Mouse (Mus musculus): ENCODE measurements around the gene Gm10645. TPM values are rescaled to one million over a fixed set of nuclear protein-coding genes. Genes with fewer than 3 reads are reported as not detected.

The Gm10645 gene
- polyA plus RNA-seq, 1 experiment from 2014 or later, result 1.0 TPM

DNA sequence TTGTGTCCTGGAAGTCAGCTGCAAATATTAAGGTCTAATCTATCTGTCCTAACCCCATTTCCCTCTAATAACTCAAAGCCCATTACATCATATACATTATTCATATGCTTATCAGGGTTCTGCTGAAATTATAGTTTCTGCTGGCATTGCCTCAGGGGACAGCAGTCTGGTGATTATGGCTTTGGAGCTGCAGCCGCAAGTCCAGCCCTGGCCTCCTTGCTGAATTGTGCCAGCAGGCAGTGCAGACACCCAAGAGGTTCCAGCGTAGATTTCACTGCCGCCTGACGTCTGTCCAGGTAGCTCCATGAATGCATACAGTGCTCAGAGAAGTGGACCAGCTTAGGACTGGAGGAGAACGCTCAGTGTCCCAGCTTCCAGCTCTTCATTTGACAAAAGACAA, 16.8 kb upstream of the Gm10645 start:
- 46% methylated on average over 5 of the region's 5 CpGs for WGBS
- DNase-seq (ENCODE audit: low spot score), result no peak
- no peaks in the 10 kb centered on the region for H3K27me3 ChIP-seq (replicated peaks; ENCODE audit: insufficient read depth, low read length)
- no peaks in the 10 kb centered on the region for H3K36me3 ChIP-seq (ENCODE audit: insufficient read depth, low read length)
- H3K4me3 ChIP-seq (ENCODE audit: low read depth, low read length), result no peak overlapping the region
- H3K4me1 ChIP-seq (ENCODE audit: insufficient read depth, low read depth, low read length), result peaks cover 11% of the 10 kb centered on the region
- no peaks in the 10 kb centered on the region for H3K9me3 ChIP-seq (ENCODE audit: low read length)
- H3K27ac ChIP-seq (ENCODE audit: low read length), result 0 out of 2 replicates have a peak overlapping the region, but pooled peaks have one; percentile 14
- no peak for TF ChIP-seq EP300 (IDR thresholded peaks at IDR 0.05)
- no peak overlapping the region for H3K9ac ChIP-seq (replicated peaks; ENCODE audit: low read depth)
- ATAC-seq, result no peak
- H3K4me2 ChIP-seq (replicated peaks; ENCODE audit: low read depth, low read length), result no peak overlapping the region

DNA sequence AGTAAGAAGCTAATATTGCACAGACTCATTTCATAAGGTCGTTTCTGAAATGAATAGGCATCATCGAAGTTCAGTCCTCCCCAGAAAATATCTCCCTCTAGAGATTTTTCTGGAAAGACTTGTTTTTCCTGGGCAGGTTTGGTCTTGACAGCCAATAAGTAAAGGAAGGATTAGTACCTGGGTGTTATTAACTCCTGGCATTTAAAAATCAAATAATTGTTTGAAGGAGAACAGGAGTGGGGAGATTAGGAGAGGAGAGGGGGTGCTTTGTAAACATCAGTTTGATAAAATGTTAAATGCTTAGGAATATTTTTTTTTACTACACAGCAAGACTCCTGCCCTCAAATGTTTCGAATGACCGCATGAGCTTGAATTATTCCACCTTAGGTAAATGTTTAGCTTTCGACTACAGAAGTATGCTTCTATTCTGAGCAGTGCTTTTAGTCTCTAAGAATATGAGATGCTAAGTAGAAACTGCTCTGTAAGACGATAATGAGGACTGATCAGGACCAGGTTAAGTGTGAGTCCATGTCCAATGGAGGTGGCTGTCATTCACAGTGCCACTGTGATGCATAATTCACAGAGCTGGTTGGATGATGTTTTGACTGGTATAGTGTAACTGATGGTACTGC, 16.0 kb upstream of the Gm10645 start:
- peak; percentile 22; the same call in 1 of the 2 replicates for ATAC-seq
- DNase-seq (ENCODE audit: low spot score), result peak; percentile 50
- Histone ChIP-seq H3K4me3 (ENCODE audit: low read depth, low read length) (no peak overlapping the region), H3K27me3 (replicated peaks; ENCODE audit: insufficient read depth, low read length) (no peaks in the 10 kb centered on the region), H3K4me1 (ENCODE audit: insufficient read depth, low read depth, low read length) (peaks cover 11% of the 10 kb centered on the region), H3K9ac (replicated peaks; ENCODE audit: low read depth) (no peak overlapping the region), H3K36me3 (ENCODE audit: insufficient read depth, low read length) (no peaks in the 10 kb centered on the region), H3K9me3 (ENCODE audit: low read length) (no peaks in the 10 kb centered on the region), H3K4me2 (replicated peaks; ENCODE audit: low read depth, low read length) (no peak overlapping the region), H3K27ac (ENCODE audit: low read length) (peak overlapping the region; percentile 14; the same call in 1 of the 2 replicates)
- WGBS, result 53% methylated on average over 6 of the region's 6 CpGs
- TF ChIP-seq CTCF (IDR thresholded peaks at IDR 0.05) (no peak), EP300 (IDR thresholded peaks at IDR 0.05) (no peak; the same call in 1 of the 2 replicates)

DNA sequence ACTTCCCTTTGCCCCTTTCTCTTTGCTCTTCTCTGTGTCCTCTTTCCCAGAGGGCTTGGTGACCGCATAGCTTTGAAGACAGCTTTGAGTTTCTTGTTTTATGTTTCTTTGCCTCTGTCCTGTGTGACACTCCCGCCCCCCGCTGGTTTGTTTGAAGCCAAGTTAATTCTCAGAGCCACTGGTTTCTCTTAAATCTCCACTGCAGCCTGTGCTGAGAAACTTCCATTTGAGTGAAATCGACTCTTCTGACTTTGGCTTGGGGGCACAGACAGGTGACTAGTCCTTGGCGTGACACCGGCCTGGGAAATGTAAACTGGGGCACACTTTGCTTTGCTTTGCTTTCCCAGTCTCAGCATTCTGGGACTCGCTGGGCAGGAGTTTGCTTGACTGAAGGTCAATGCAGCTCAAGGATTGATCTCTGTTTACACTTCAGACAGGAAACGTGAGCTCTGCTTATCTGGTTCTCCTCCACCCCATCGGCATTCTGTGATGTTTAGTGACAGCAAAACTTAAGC, 12.3 kb upstream of the Gm10645 start:
- TF ChIP-seq CTCF (IDR thresholded peaks at IDR 0.05), result peak; percentile 56
- TF ChIP-seq EP300 (IDR thresholded peaks at IDR 0.05), result no peak
- Histone ChIP-seq H3K27ac (ENCODE audit: low read length) (no peak overlapping the region), H3K4me3 (ENCODE audit: low read depth, low read length) (no peak overlapping the region), H3K9ac (replicated peaks; ENCODE audit: low read depth) (no peak overlapping the region), H3K4me2 (replicated peaks; ENCODE audit: low read depth, low read length) (no peak overlapping the region; the same call in 1 of the 2 replicates), H3K9me3 (ENCODE audit: low read length) (no peaks in the 10 kb centered on the region), H3K27me3 (replicated peaks; ENCODE audit: insufficient read depth, low read length) (no peaks in the 10 kb centered on the region), H3K4me1 (ENCODE audit: insufficient read depth, low read depth, low read length) (peaks cover 5% of the 10 kb centered on the region), H3K36me3 (ENCODE audit: insufficient read depth, low read length) (no peaks in the 10 kb centered on the region)
- ATAC-seq (peak; percentile 57), DNase-seq (ENCODE audit: low spot score) (peak; percentile 50)
- WGBS, result 8% methylated on average over 9 of the region's 9 CpGs

DNA sequence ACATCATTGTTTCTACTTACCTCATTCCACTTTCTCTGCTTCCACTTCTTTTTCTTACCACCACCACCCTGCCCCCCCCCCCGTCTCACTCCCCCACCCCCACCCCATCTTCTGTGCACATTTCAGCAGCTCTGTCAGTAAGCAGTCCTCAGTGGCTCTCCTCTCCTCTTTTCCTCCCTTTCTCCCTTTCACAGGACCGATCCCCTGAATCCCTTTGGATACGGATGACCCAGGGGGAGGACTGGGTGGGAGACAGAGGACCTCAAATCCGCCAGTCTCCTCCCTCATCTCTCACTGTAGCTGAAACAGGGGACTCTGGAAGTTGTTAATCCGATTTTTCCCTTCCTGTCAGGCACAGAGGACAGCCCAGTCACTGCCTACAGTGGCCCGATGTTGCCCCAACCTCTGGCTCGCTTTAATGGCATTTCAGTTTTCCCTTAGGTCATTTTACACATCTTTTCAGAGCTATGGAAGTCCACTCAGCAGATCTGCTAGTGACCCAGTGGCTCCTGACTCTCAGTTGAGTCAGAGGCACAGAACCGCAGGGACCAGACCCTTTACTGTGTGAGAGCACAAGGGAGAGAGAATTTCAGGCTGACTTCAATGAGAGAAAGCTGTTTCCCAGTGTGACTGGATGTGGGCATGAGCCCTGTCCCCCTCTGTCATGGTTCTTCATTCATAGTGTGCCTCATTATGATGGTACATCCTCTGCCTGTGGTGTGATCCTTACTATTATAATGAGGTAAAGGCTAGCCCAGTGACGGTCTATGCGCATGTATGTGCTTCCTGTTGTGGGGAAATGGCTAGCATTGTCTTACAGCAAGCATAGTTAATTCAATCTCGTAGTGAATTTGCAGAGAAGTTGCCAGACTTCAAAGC, 11.6 kb upstream of the Gm10645 start:
- WGBS, result 37% methylated on average over 8 of the region's 11 CpGs
- H3K4me3 ChIP-seq (ENCODE audit: low read depth, low read length), result no peak overlapping the region
- H3K27me3 ChIP-seq (replicated peaks; ENCODE audit: insufficient read depth, low read length), result no peaks in the 10 kb centered on the region
- ATAC-seq (0 out of 2 replicates have a peak, but pooled peaks have one; percentile 9), DNase-seq (ENCODE audit: low spot score) (no peak)
- TF ChIP-seq CTCF (IDR thresholded peaks at IDR 0.05) (no peak), EP300 (IDR thresholded peaks at IDR 0.05) (no peak)
- H3K4me1 ChIP-seq (ENCODE audit: insufficient read depth, low read depth, low read length), result no peaks in the 10 kb centered on the region; the same call in 1 of the 2 replicates
- no peaks in the 10 kb centered on the region for H3K36me3 ChIP-seq (ENCODE audit: insufficient read depth, low read length)
- H3K4me2 ChIP-seq (replicated peaks; ENCODE audit: low read depth, low read length), result no peak overlapping the region
- H3K9me3 ChIP-seq (ENCODE audit: low read length), result no peaks in the 10 kb centered on the region
- no peak overlapping the region for H3K9ac ChIP-seq (replicated peaks; ENCODE audit: low read depth)
- H3K27ac ChIP-seq (ENCODE audit: low read length), result no peak overlapping the region

DNA sequence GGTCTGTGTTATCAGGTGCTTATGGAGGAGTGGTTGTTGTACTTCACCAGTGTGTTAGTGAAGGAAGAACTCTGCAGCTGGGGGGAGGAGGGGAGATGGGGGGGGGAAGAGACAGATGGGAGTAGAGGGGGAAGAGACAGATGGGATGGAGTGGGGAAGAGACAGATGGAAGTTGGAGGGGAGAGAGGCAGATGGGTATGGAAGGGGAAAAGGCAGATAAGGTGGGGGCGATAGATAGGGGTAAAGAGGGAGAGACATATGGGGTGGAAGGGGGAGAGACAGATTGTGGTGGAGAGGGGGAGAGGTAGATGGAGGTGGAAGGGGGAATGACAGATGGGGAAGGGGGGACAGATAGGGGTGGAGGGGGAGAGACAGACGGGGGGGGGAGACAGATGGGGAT, 10.8 kb upstream of the Gm10645 start:
- Histone ChIP-seq H3K4me2 (replicated peaks; ENCODE audit: low read depth, low read length) (no peak overlapping the region), H3K4me3 (ENCODE audit: low read depth, low read length) (no peak overlapping the region), H3K9ac (replicated peaks; ENCODE audit: low read depth) (no peak overlapping the region), H3K27ac (ENCODE audit: low read length) (no peak overlapping the region), H3K4me1 (ENCODE audit: insufficient read depth, low read depth, low read length) (no peaks in the 10 kb centered on the region; the same call in 1 of the 2 replicates), H3K9me3 (ENCODE audit: low read length) (no peaks in the 10 kb centered on the region), H3K27me3 (replicated peaks; ENCODE audit: insufficient read depth, low read length) (no peaks in the 10 kb centered on the region), H3K36me3 (ENCODE audit: insufficient read depth, low read length) (no peaks in the 10 kb centered on the region)
- no peak for DNase-seq (ENCODE audit: low spot score)
- ATAC-seq, result no peak
- WGBS, result 55% methylated on average over 2 of the region's 2 CpGs
- TF ChIP-seq CTCF (IDR thresholded peaks at IDR 0.05) (no peak), EP300 (IDR thresholded peaks at IDR 0.05) (no peak)

DNA sequence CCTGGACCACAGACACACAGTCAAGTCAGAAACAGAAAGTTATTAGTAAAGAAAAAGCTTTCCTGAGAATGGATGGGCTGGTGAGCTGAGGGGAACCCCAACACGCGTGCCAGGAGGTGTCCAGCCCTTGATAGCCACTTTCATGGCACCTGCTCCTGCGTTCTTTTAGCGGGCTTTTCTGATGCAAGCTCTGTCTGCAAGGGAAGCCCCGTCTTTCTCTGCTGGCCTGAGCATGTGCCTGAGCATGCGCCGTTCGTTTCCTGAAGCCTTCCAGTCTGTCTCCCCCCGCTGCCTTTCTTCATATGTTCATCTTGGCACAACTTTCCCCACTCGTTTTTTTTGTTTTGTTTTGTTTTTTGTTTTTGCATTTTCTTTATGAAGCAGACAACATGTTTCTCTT, 9.7 kb upstream of the Gm10645 start:
- no peak for DNase-seq (ENCODE audit: low spot score)
- no peak for ATAC-seq
- no peak overlapping the region for H3K9ac ChIP-seq (replicated peaks; ENCODE audit: low read depth)
- WGBS, result 65% methylated on average over 10 of the region's 10 CpGs
- H3K9me3 ChIP-seq (ENCODE audit: low read length), result no peaks in the 10 kb centered on the region
- H3K27me3 ChIP-seq (replicated peaks; ENCODE audit: insufficient read depth, low read length), result no peaks in the 10 kb centered on the region
- H3K4me2 ChIP-seq (replicated peaks; ENCODE audit: low read depth, low read length), result no peak overlapping the region
- no peaks in the 10 kb centered on the region for H3K36me3 ChIP-seq (ENCODE audit: insufficient read depth, low read length)
- no peak overlapping the region for H3K4me3 ChIP-seq (ENCODE audit: low read depth, low read length)
- no peak for TF ChIP-seq EP300 (IDR thresholded peaks at IDR 0.05)
- TF ChIP-seq CTCF (IDR thresholded peaks at IDR 0.05), result no peak
- no peaks in the 10 kb centered on the region; the same call in 1 of the 2 replicates for H3K4me1 ChIP-seq (ENCODE audit: insufficient read depth, low read depth, low read length)
- H3K27ac ChIP-seq (ENCODE audit: low read length), result no peak overlapping the region

Measured in lung, postnatal 0 days (tissue).